Mouse (Mus musculus) MEL (cell line): ENCODE results near the gene Emilin2. TPM values are rescaled to one million over a fixed set of nuclear protein-coding genes. Genes with fewer than 3 reads are reported as not detected.
A peak's percentile ranks its signal among the peaks of the same experiment; 100 is the strongest.

Experiments used
- DNase-seq: peaks from one replicate; pipeline ENCODE4 v3.0.0; 2011; ENCODE audit warnings: low read depth, low spot score
- H3K27ac ChIP-seq: 2 replicates; pipeline ENCODE4 v1.5.1; 2012; ENCODE audit warnings: low read depth, mild to moderate bottlenecking, control low read depth, low read length, moderate library complexity; ENCODE audit not compliant: control insufficient read depth
- H3K27me3 ChIP-seq, 2 experiments: fragments of 150-350 bp in 1 of 2; sonication (generic) in 1 of 2; 2 replicates each; pipeline ENCODE4 v1.6.1; 2012; ENCODE audit warnings: low read length in 2 of 2, mild to moderate bottlenecking in 2 of 2, improper control_type of control experiment in 1 of 2, moderate library complexity in 1 of 2; ENCODE audit not compliant: insufficient read depth in 2 of 2, control insufficient read depth in 1 of 2
- H3K36me3 ChIP-seq, 2 experiments: 2 replicates each; pipeline ENCODE4 v1.6.1; 2012 to 2014; ENCODE audit warnings: low read length in 2 of 2, improper control_type of control experiment in 1 of 2, inconsistent platforms in 1 of 2, mild to moderate bottlenecking in 1 of 2; ENCODE audit not compliant: insufficient read depth in 2 of 2, control insufficient read depth in 1 of 2
- H3K4me1 ChIP-seq, 2 experiments: fragments of 150-350 bp in 1 of 2; sonication (generic) in 1 of 2; 2 replicates each; pipeline ENCODE4 v1.6.1; 2012; ENCODE audit warnings: low read length in 2 of 2, improper control_type of control experiment in 1 of 2, mild to moderate bottlenecking in 1 of 2; ENCODE audit not compliant: insufficient read depth in 2 of 2, control insufficient read depth in 1 of 2
- H3K4me3 ChIP-seq, 2 experiments: fragments of 150-350 bp in 1 of 2; sonication (generic) in 1 of 2; 2 replicates each; pipeline ENCODE4 v1.5.1; 2012; ENCODE audit warnings: low read depth in 2 of 2, low read length in 2 of 2, mild to moderate bottlenecking in 2 of 2, moderate library complexity in 2 of 2, control low read depth in 1 of 2, improper control_type of control experiment in 1 of 2; ENCODE audit not compliant: control insufficient read depth in 1 of 2, insufficient read depth in 1 of 2
- H3K79me2 ChIP-seq: 2 replicates; pipeline ENCODE4 v1.6.1; 2012; ENCODE audit warnings: mild to moderate bottlenecking, low read length, moderate library complexity; ENCODE audit not compliant: control insufficient read depth, poor library complexity, insufficient read depth
- H3K9ac ChIP-seq: 2 replicates; pipeline ENCODE4 v1.6.1; 2012; ENCODE audit warnings: low read depth, mild to moderate bottlenecking, control low read depth, low read length, moderate library complexity; ENCODE audit not compliant: control insufficient read depth, poor library complexity, severe bottlenecking
- H3K9me3 ChIP-seq: fragments of 150-350 bp; sonication (generic); replicated peaks from 2 replicates; pipeline ENCODE4 v1.6.1; 2012; ENCODE audit warnings: mild to moderate bottlenecking, low read length, improper control_type of control experiment, moderate library complexity; ENCODE audit not compliant: insufficient read depth
- BHLHE40 ChIP-seq: IDR thresholded peaks from 2 replicates; pipeline ENCODE4 v1.6.1; 2012; ENCODE audit warnings: low read depth, mild to moderate bottlenecking, inconsistent platforms, low read length, improper control_type of control experiment, borderline replicate concordance
- CTCF ChIP-seq, 3 experiments: IDR thresholded peaks in 2 of 3; conservative IDR thresholded peaks in 1 of 3; 2 replicates each; pipeline ENCODE4 v1.5.1; 2011 to 2012; ENCODE audit warnings: low read length in 3 of 3, low read depth in 2 of 3, mild to moderate bottlenecking in 2 of 3, improper control_type of control experiment in 1 of 3, inconsistent platforms in 1 of 3, mixed read lengths in 1 of 3, moderate library complexity in 1 of 3; ENCODE audit not compliant: control insufficient read depth in 1 of 3, insufficient read depth in 1 of 3, poor library complexity in 1 of 3, severe bottlenecking in 1 of 3
- E2F4 ChIP-seq: IDR thresholded peaks from 2 replicates; pipeline ENCODE4 v1.6.1; 2011; ENCODE audit warnings: low read depth, low read length, improper control_type of control experiment, borderline replicate concordance
- EP300 ChIP-seq, 2 experiments: IDR thresholded peaks; 2 replicates each; pipeline ENCODE4 v1.6.1; 2011; ENCODE audit warnings: improper control_type of control experiment in 2 of 2, low read length in 2 of 2, low read depth in 1 of 2, mild to moderate bottlenecking in 1 of 2
- ETS1 ChIP-seq: IDR thresholded peaks from 2 replicates; pipeline ENCODE4 v1.6.1; 2012; ENCODE audit warnings: low read depth, mild to moderate bottlenecking, inconsistent platforms, low read length, improper control_type of control experiment, moderate library complexity
- GABPA ChIP-seq: IDR thresholded peaks from 2 replicates; pipeline ENCODE4 v1.6.1; 2012; ENCODE audit warnings: low read depth, mild to moderate bottlenecking, inconsistent platforms, low read length, improper control_type of control experiment, moderate library complexity
- GATA1 ChIP-seq: IDR thresholded peaks from 2 replicates; pipeline ENCODE4 v1.6.1; 2011; ENCODE audit warnings: low read depth, low read length, improper control_type of control experiment
- MAFK ChIP-seq: IDR thresholded peaks from 2 replicates; pipeline ENCODE4 v1.6.1; 2011; ENCODE audit warnings: low read depth, mild to moderate bottlenecking, low read length, improper control_type of control experiment, borderline replicate concordance
- MAX ChIP-seq: IDR thresholded peaks from 2 replicates; pipeline ENCODE4 v1.6.1; 2011; ENCODE audit warnings: low read length, improper control_type of control experiment
- MAZ ChIP-seq: IDR thresholded peaks from 2 replicates; pipeline ENCODE4 v1.6.1; 2012; ENCODE audit warnings: low read depth, mild to moderate bottlenecking, inconsistent platforms, low read length, improper control_type of control experiment
- MEF2A ChIP-seq: IDR thresholded peaks from 2 replicates; pipeline ENCODE4 v1.6.1; 2014; ENCODE audit warnings: low read depth, mild to moderate bottlenecking, inconsistent platforms, low read length, improper control_type of control experiment; ENCODE audit not compliant: poor library complexity, insufficient replicate concordance, severe bottlenecking; ENCODE audit errors: extremely low read depth
- MXI1 ChIP-seq: IDR thresholded peaks from 2 replicates; pipeline ENCODE4 v1.6.1; 2011; ENCODE audit warnings: mild to moderate bottlenecking, low read depth, low read length, improper control_type of control experiment
- MYB ChIP-seq: IDR thresholded peaks from 2 replicates; pipeline ENCODE4 v1.6.1; 2011; ENCODE audit warnings: mild to moderate bottlenecking, low read depth, low read length, improper control_type of control experiment
- MYC ChIP-seq: IDR thresholded peaks from 2 replicates; pipeline ENCODE4 v1.6.1; 2011; ENCODE audit warnings: low read depth, mild to moderate bottlenecking, low read length, improper control_type of control experiment, moderate library complexity
- POLR2A ChIP-seq, 2 experiments: IDR thresholded peaks; 2 replicates each; pipeline ENCODE4 v1.6.1; 2011 to 2012; ENCODE audit warnings: low read length in 2 of 2, mild to moderate bottlenecking in 2 of 2, control low read depth in 1 of 2, improper control_type of control experiment in 1 of 2, low read depth in 1 of 2, moderate library complexity in 1 of 2; ENCODE audit not compliant: control insufficient read depth in 1 of 2, insufficient read depth in 1 of 2, poor library complexity in 1 of 2
- RCOR1 ChIP-seq: IDR thresholded peaks from 2 replicates; pipeline ENCODE4 v1.6.1; 2012; ENCODE audit warnings: low read depth, mild to moderate bottlenecking, inconsistent platforms, low read length, improper control_type of control experiment
- SIN3A ChIP-seq: IDR thresholded peaks from 2 replicates; pipeline ENCODE4 v1.6.1; 2012; ENCODE audit warnings: low read length, improper control_type of control experiment, inconsistent platforms
- SMC3 ChIP-seq: IDR thresholded peaks from 2 replicates; pipeline ENCODE4 v1.6.1; 2011; ENCODE audit warnings: low read depth, low read length, improper control_type of control experiment
- TAL1 ChIP-seq: IDR thresholded peaks from 2 replicates; pipeline ENCODE4 v1.6.1; 2012; ENCODE audit warnings: mild to moderate bottlenecking, inconsistent platforms, low read length, moderate library complexity, mixed read lengths
- TBP ChIP-seq: IDR thresholded peaks from 2 replicates; pipeline ENCODE4 v1.8.0; 2011; ENCODE audit warnings: low read depth, low read length, improper control_type of control experiment
- TCF12 ChIP-seq: IDR thresholded peaks from 2 replicates; pipeline ENCODE4 v1.6.1; 2014; ENCODE audit warnings: low read depth, mild to moderate bottlenecking, inconsistent platforms, low read length, improper control_type of control experiment, moderate library complexity
- ZMIZ1 ChIP-seq: IDR thresholded peaks from 2 replicates; pipeline ENCODE4 v1.6.1; 2012; ENCODE audit warnings: low read depth, mild to moderate bottlenecking, inconsistent platforms, low read length, improper control_type of control experiment, moderate library complexity
- polyA plus RNA-seq, 2 experiments: library from polyadenylated mRNA; stranded (reverse) in 1 of 2; unstranded in 1 of 2; fragments of >175 nt in 1 of 2; fragments of >200 nt in 1 of 2; gene quantifications; 2 replicates each; pipeline versions ENCODE4 v1.2.1 to v1.2.4; 2012; ENCODE audit warnings: low replicate concordance in 2 of 2, low read depth in 1 of 2; ENCODE audit not compliant: insufficient read length in 2 of 2, insufficient read depth in 1 of 2, missing spikeins in 1 of 2
- total RNA-seq: library from RNA; depleted of rRNA; stranded (reverse); fragments of 300-350 nt; gene quantifications from 2 replicates; pipeline ENCODE4 v1.2.3, GENCODE M21; 2012

Emilin2 gene
- total and polyA plus RNA-seq, 3 experiments = 37.4 to 95.5 (median 92.6) TPM

DNA sequence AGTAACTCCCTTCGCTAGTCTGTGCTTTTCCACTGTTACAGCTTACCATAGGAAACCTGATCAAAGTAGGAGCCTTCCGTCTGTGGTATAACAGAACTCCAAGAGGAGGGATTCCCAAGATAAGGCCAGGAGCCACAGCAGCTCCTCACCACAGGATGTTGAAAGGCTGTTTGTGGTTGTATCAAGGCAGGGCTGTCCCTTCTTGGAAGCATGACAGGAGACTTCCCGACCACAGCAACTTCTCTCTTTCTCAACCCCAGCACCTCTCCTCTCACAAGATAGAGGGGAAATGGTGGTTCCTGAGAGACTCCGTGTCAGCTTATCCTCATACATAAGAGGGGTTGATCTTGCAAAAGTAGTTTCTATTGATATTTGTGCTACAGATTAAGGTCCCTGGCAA lies 47.0 kb downstream of the Emilin2 start:
- TF ChIP-seq BHLHE40 = peak; percentile 69; the same call in 1 of the 2 replicates
- peak; percentile 87 for TF ChIP-seq MYC
- TF ChIP-seq GATA1 = peak; percentile 89
- peak; percentile 94 for TF ChIP-seq ETS1
- TF ChIP-seq ZMIZ1 = no peak
- peak; percentile 52; the same call in 1 of the 2 replicates for TF ChIP-seq MAX
- peak; percentile 94 for TF ChIP-seq TCF12
- peak; percentile 70; the same call in 1 of the 2 replicates for TF ChIP-seq MAFK
- peak; percentile 77 for TF ChIP-seq MXI1
- no peak for TF ChIP-seq E2F4
- TF ChIP-seq MYB = peak; percentile 97
- no peak for TF ChIP-seq GABPA
- TF ChIP-seq TAL1 = peak; percentile 88
- TF ChIP-seq CTCF (IDR thresholded peaks at IDR 0.05 in 2 of 3, conservative IDR thresholded peaks at IDR 0.05 in 1 of 3; ENCODE audit: control insufficient read depth in 1 of 3, insufficient read depth in 1 of 3, low read depth in 2 of 3, low read length in 3 of 3, poor library complexity in 1 of 3, severe bottlenecking in 1 of 3) = no peak
- TF ChIP-seq SIN3A = peak; percentile 95
- 0 out of 4 replicates have a peak, but pooled peaks of 1 of the 2 experiments have one; percentile 36 for TF ChIP-seq POLR2A (IDR thresholded peaks at IDR 0.05; ENCODE audit: control insufficient read depth in 1 of 2, insufficient read depth in 1 of 2, low read depth in 1 of 2, low read length in 2 of 2, poor library complexity in 1 of 2)
- TF ChIP-seq RCOR1 = peak; percentile 92
- no peak; the same call in 1 of the 2 replicates for TF ChIP-seq MAZ
- TF ChIP-seq EP300 (IDR thresholded peaks at IDR 0.05; ENCODE audit: low read depth in 1 of 2, low read length in 2 of 2) = peak; percentile 98 to 100
- 0 out of 2 replicates have a peak, but pooled peaks have one; percentile 9 for TF ChIP-seq MEF2A
- peak; percentile 75; the same call in 1 of the 2 replicates for TF ChIP-seq TBP
- TF ChIP-seq SMC3 = peak; percentile 8; the same call in 1 of the 2 replicates
- H3K9ac ChIP-seq = peak overlapping the region; percentile 51
- H3K4me1 ChIP-seq = peaks cover 35 to 60% of the 10 kb centered on the region in 2 experiments
- no peaks in the 10 kb centered on the region for H3K9me3 ChIP-seq
- peaks cover 0 to 53% of the 10 kb centered on the region in 2 experiments; a peak in 2 of 4 replicates for H3K36me3 ChIP-seq
- peak overlapping the region; percentile 95 for H3K27ac ChIP-seq
- H3K27me3 ChIP-seq = no peaks in the 10 kb centered on the region
- H3K4me3 ChIP-seq = no peak overlapping the region
- H3K79me2 ChIP-seq = peaks cover 32% of the 10 kb centered on the region; the same call in 1 of the 2 replicates
- DNase-seq = peak; percentile 96
